Mouse (Mus musculus) monocyte, adult 5-6 weeks (primary cell): ENCODE measurements around the gene Hivep3. TPM values are rescaled to one million over a fixed set of nuclear protein-coding genes. Genes with fewer than 3 reads are reported as not detected.

ENCODE experiments used
- ATAC-seq: fragments of 153-309, 156-312 bp; replicated peaks from 2 replicates; pipeline ENCODE4 v1.8.0; 2017; ENCODE audit warnings: mild to moderate bottlenecking; ENCODE audit not compliant: low TSS enrichment, insufficient number of reproducible peaks, severe bottlenecking, poor library complexity, low FRiP score
- total RNA-seq: library from RNA; stranded (forward); fragments of 200-1000, 200-491, 200-594 nt; gene quantifications from 3 replicates; pipeline ENCODE4 v1.2.3, GENCODE M21; 2017

The Hivep3 gene
- total RNA-seq, 1 experiment from 2014 or later = 3.1 TPM

- ATAC-seq = no peak
These were observed 120.9 kb downstream of the Hivep3 start for GRCm38 (mm10) chr4:119854307-119855144.

- no peak for ATAC-seq
These were observed 125.9 kb downstream of the Hivep3 start for GRCm38 (mm10) chr4:119859454-119859853.

GRCm38 (mm10) chr4:119861001-119861400, 127.4 kb downstream of the Hivep3 start:
- no peak for ATAC-seq

- ATAC-seq = no peak
These were observed 132.4 kb downstream of the Hivep3 start for GRCm38 (mm10) chr4:119865827-119866455.

- ATAC-seq = no peak
These were observed 133.5 kb downstream of the Hivep3 start for GRCm38 (mm10) chr4:119867132-119867531.

- no peak for ATAC-seq
These were observed 136.8 kb downstream of the Hivep3 start for GRCm38 (mm10) chr4:119870411-119870810.

GRCm38 (mm10) chr4:119871441-119871840, 137.9 kb downstream of the Hivep3 start:
- no peak for ATAC-seq

- ATAC-seq = no peak
These were observed 138.4 kb downstream of the Hivep3 start for GRCm38 (mm10) chr4:119871861-119872582.

GRCm38 (mm10) chr4:119873935-119874334, 140.4 kb downstream of the Hivep3 start:
- no peak for ATAC-seq

- 0 out of 2 replicates have a peak, but pooled peaks have one; percentile 45 for ATAC-seq
These were observed 142.0 kb downstream of the Hivep3 start for GRCm38 (mm10) chr4:119875592-119875991.

GRCm38 (mm10) chr4:119876535-119877160, 143.1 kb downstream of the Hivep3 start:
- ATAC-seq = no peak

GRCm38 (mm10) chr4:119878218-119878617, 144.6 kb downstream of the Hivep3 start:
- ATAC-seq = no peak

- no peak for ATAC-seq
These were observed 146.1 kb downstream of the Hivep3 start for GRCm38 (mm10) chr4:119879671-119880070.

- ATAC-seq = no peak
These were observed 146.7 kb downstream of the Hivep3 start for GRCm38 (mm10) chr4:119880270-119880669.

- no peak for ATAC-seq
These were observed 147.7 kb downstream of the Hivep3 start for GRCm38 (mm10) chr4:119881292-119881691.

GRCm38 (mm10) chr4:119882401-119882800, 148.8 kb downstream of the Hivep3 start:
- ATAC-seq = no peak

GRCm38 (mm10) chr4:119882814-119883213, 149.2 kb downstream of the Hivep3 start:
- no peak for ATAC-seq

- ATAC-seq = no peak
These were observed 153.0 kb downstream of the Hivep3 start for GRCm38 (mm10) chr4:119886621-119887020.
